Mouse (Mus musculus) megakaryocyte, embryonic 14.5 days (primary cell): ENCODE results near the gene Jmjd6.

Experiments used
- FLI1 ChIP-seq: IDR thresholded peaks from 2 replicates; pipeline ENCODE4 v1.6.1; 2012; ENCODE audit warnings: low read length, inconsistent platforms, mixed read lengths
- GATA1 ChIP-seq: IDR thresholded peaks from 3 replicates; pipeline ENCODE4 v1.6.1; 2012; ENCODE audit warnings: mixed read lengths, low read length, inconsistent platforms, borderline replicate concordance

DNA sequence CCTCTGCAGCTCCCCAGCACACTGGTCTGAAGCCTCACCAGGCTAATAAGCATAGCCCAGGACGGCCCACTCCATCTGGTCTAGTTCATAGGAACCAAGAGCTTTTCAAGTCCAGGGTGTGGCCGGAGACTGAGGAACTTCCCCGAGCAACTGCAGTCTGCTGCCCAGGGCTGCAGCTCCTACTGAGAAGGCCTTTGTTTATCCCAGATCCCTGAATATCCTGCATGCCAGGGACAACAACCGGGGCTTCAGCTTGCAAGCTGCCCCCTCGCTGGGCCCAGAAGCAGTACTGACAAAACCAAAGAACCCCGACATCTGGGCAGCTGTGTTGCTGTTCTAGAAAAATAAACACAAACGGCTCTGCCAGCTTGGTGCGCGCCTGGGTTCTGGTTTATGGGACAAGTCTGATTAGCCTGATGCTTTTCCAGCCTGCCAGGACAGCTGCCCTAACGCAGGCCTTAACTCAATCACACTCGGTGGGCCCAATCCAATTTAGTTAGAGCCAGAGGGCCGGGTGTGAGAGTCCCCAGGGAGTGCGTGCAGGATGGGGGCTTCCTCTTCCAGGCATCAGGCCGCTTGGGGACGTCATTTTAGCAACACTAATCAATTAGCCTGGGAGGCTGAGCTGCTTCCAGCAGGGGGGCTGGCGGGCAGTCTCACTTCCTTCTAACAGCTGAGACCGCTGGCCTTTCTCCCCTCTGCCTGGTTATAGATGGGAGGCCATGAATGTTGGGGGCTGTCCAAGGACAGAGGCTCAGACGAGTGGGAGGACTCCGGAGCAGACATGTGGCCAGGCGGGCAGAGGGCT lies 29.0 kb downstream of the Jmjd6 start:
- TF ChIP-seq GATA1 (no peak), FLI1 (no peak)
